Mouse (Mus musculus) liver, embryonic 15.5 days (tissue): ENCODE measurements at regions not wholly inside any gene's neighbourhood (a gene's known extent, or its start where the extent isn't known, plus 50 kb on each side); places are given as distances from the start of the nearest gene placed in this dataset.

Source experiments
- ATAC-seq: fragments of 200-750 bp; cut with Nextera tagmentation; 2 replicates; pipeline ENCODE4 v1.8.0; 2017; ENCODE audit warnings: moderate number of reproducible peaks, mild to moderate bottlenecking, moderate library complexity; ENCODE audit not compliant: insufficient read depth
- H3K27ac ChIP-seq: fragments of 300-500 bp; sonication (generic); replicated peaks from 2 replicates; pipeline ENCODE4 v1.5.1; 2015; ENCODE audit warnings: mild to moderate bottlenecking, inconsistent platforms
- H3K27me3 ChIP-seq: fragments of 300-500 bp; sonication (generic); 2 replicates; pipeline ENCODE4 v1.6.1; 2015; ENCODE audit warnings: mild to moderate bottlenecking, inconsistent platforms
- H3K36me3 ChIP-seq: fragments of 300-500 bp; sonication (generic); replicated peaks from 2 replicates; pipeline ENCODE4 v1.6.1; 2015; ENCODE audit warnings: moderate library complexity, mild to moderate bottlenecking, inconsistent platforms
- H3K4me1 ChIP-seq: fragments of 300-500 bp; sonication (generic); replicated peaks from 2 replicates; pipeline ENCODE4 v1.6.1; 2015; ENCODE audit warnings: inconsistent platforms
- H3K4me2 ChIP-seq: fragments of 300-500 bp; sonication (generic); 2 replicates; pipeline ENCODE4 v1.6.1; 2015; ENCODE audit warnings: moderate library complexity, mild to moderate bottlenecking, inconsistent platforms
- H3K4me3 ChIP-seq: fragments of 300-500 bp; sonication (generic); replicated peaks from 2 replicates; pipeline ENCODE4 v1.5.1; 2015; ENCODE audit warnings: mild to moderate bottlenecking, inconsistent platforms
- H3K9ac ChIP-seq: fragments of 300-500 bp; sonication (generic); 2 replicates; pipeline ENCODE4 v1.6.1; 2015; ENCODE audit warnings: moderate library complexity, mild to moderate bottlenecking, inconsistent platforms
- H3K9me3 ChIP-seq: fragments of 300-500 bp; sonication (generic); replicated peaks from 2 replicates; pipeline ENCODE4 v1.6.1; 2016; ENCODE audit warnings: inconsistent platforms
- WGBS: fragments of 180-500 bp; shearing (Covaris S2); methylation state at CpG from one replicate; pipeline ENCODE4 v1.1.7; 2015; ENCODE audit warnings: mixed read lengths; ENCODE audit not compliant: insufficient replicate concordance; 5-methylcytosine and 5-hydroxymethylcytosine counted together

GRCm38 (mm10) chr11:21010867-21011266 lies 80.2 kb upstream of the Peli1 start:
- ATAC-seq, result no peak
- no peak overlapping the region for H3K4me3 ChIP-seq
- 0 out of 2 replicates have a peak, but pooled peaks cover 4% of the 10 kb centered on the region for H3K27me3 ChIP-seq
- no peak overlapping the region for H3K9ac ChIP-seq
- H3K4me1 ChIP-seq, result no peaks in the 10 kb centered on the region
- no peaks in the 10 kb centered on the region for H3K9me3 ChIP-seq
- no peak overlapping the region for H3K4me2 ChIP-seq
- no peak overlapping the region for H3K27ac ChIP-seq
- no peaks in the 10 kb centered on the region for H3K36me3 ChIP-seq
- 69% methylated on average over 7 of the region's 7 CpGs for WGBS

- H3K4me3 ChIP-seq, result no peak overlapping the region
These were observed 76.8 kb upstream of the Peli1 start for GRCm38 (mm10) chr11:21014250-21014649.

GRCm38 (mm10) chr11:21015536-21015935 lies 75.6 kb upstream of the Peli1 start:
- Histone ChIP-seq H3K27ac (no peak overlapping the region), H3K36me3 (no peaks in the 10 kb centered on the region), H3K4me2 (no peak overlapping the region), H3K9ac (no peak overlapping the region), H3K27me3 (peaks cover 4% of the 10 kb centered on the region; the same call in 1 of the 2 replicates), H3K9me3 (no peaks in the 10 kb centered on the region), H3K4me3 (no peak overlapping the region), H3K4me1 (no peaks in the 10 kb centered on the region)
- no peak for ATAC-seq
- WGBS, result 57% methylated on average over 3 of the region's 3 CpGs

More at GRCm38 (mm10) chr11:21014250-21014649, 76.8 kb upstream of the Peli1 start:
- H3K9me3 ChIP-seq, result no peaks in the 10 kb centered on the region
- no peak for ATAC-seq
- H3K36me3 ChIP-seq, result no peaks in the 10 kb centered on the region
- H3K27ac ChIP-seq, result no peak overlapping the region
- 39% methylated on average over 3 of the region's 3 CpGs for WGBS
- H3K4me1 ChIP-seq, result no peaks in the 10 kb centered on the region
- H3K27me3 ChIP-seq, result peaks cover 4% of the 10 kb centered on the region; the same call in 1 of the 2 replicates
- H3K4me2 ChIP-seq, result no peak overlapping the region
- H3K9ac ChIP-seq, result no peak overlapping the region

GRCm38 (mm10) chr11:21016133-21016746 lies 74.9 kb upstream of the Peli1 start:
- no peaks in the 10 kb centered on the region for H3K36me3 ChIP-seq
- ATAC-seq, result no peak
- H3K27ac ChIP-seq, result no peak overlapping the region
- no peak overlapping the region for H3K4me3 ChIP-seq
- no peaks in the 10 kb centered on the region for H3K4me1 ChIP-seq
- H3K9ac ChIP-seq, result no peak overlapping the region
- H3K4me2 ChIP-seq, result no peak overlapping the region
- H3K9me3 ChIP-seq, result no peaks in the 10 kb centered on the region
- peaks cover 4% of the 10 kb centered on the region; the same call in 1 of the 2 replicates for H3K27me3 ChIP-seq
- WGBS, result 30% methylated on average over 4 of the region's 4 CpGs

- no peak for ATAC-seq
- Histone ChIP-seq H3K27me3 (peaks cover 4% of the 10 kb centered on the region; the same call in 1 of the 2 replicates), H3K4me2 (no peak overlapping the region), H3K9ac (no peak overlapping the region), H3K36me3 (no peaks in the 10 kb centered on the region), H3K27ac (no peak overlapping the region), H3K4me1 (no peaks in the 10 kb centered on the region), H3K9me3 (no peaks in the 10 kb centered on the region), H3K4me3 (no peak overlapping the region)
- WGBS, result 63% methylated on average over 6 of the region's 6 CpGs
These were observed 74.2 kb upstream of the Peli1 start for GRCm38 (mm10) chr11:21016791-21017329.

- Histone ChIP-seq H3K36me3 (no peaks in the 10 kb centered on the region), H3K27ac (no peak overlapping the region), H3K9me3 (no peaks in the 10 kb centered on the region), H3K27me3 (peaks cover 2% of the 10 kb centered on the region; the same call in 1 of the 2 replicates), H3K4me1 (no peaks in the 10 kb centered on the region), H3K9ac (no peak overlapping the region), H3K4me3 (no peak overlapping the region), H3K4me2 (no peak overlapping the region)
- WGBS, result 50% methylated on average over 2 of the region's 2 CpGs
- ATAC-seq, result no peak
These were observed 71.3 kb upstream of the Peli1 start for GRCm38 (mm10) chr11:21019829-21020228.

- Histone ChIP-seq H3K4me1 (no peaks in the 10 kb centered on the region), H3K36me3 (no peaks in the 10 kb centered on the region), H3K9me3 (no peaks in the 10 kb centered on the region), H3K27ac (no peak overlapping the region), H3K27me3 (no peaks in the 10 kb centered on the region; the same call in 1 of the 2 replicates), H3K4me2 (no peak overlapping the region), H3K9ac (no peak overlapping the region), H3K4me3 (no peak overlapping the region)
- no peak for ATAC-seq
- WGBS, result 67% methylated on average over 4 of the region's 4 CpGs
These were observed 67.0 kb upstream of the Peli1 start for GRCm38 (mm10) chr11:21024111-21024510.

GRCm38 (mm10) chr11:21024521-21024920 lies 66.6 kb upstream of the Peli1 start:
- Histone ChIP-seq H3K4me1 (no peaks in the 10 kb centered on the region), H3K9ac (no peak overlapping the region), H3K4me3 (no peak overlapping the region), H3K4me2 (no peak overlapping the region), H3K36me3 (no peaks in the 10 kb centered on the region), H3K27me3 (no peaks in the 10 kb centered on the region; the same call in 1 of the 2 replicates), H3K9me3 (no peaks in the 10 kb centered on the region), H3K27ac (no peak overlapping the region)
- WGBS, result 10% methylated on average over 2 of the region's 2 CpGs
- ATAC-seq, result no peak

- no peak overlapping the region for H3K9ac ChIP-seq
- no peak overlapping the region for H3K4me3 ChIP-seq
- 67% methylated on average over 4 of the region's 4 CpGs for WGBS
- ATAC-seq, result no peak
- H3K4me1 ChIP-seq, result no peaks in the 10 kb centered on the region
- no peaks in the 10 kb centered on the region for H3K36me3 ChIP-seq
- no peak overlapping the region for H3K27ac ChIP-seq
- no peaks in the 10 kb centered on the region for H3K27me3 ChIP-seq
- H3K4me2 ChIP-seq, result no peak overlapping the region
- no peaks in the 10 kb centered on the region for H3K9me3 ChIP-seq
These were observed 63.8 kb upstream of the Peli1 start for GRCm38 (mm10) chr11:21027299-21027698.

- no peaks in the 10 kb centered on the region for H3K9me3 ChIP-seq
- 76% methylated on average over 6 of the region's 6 CpGs for WGBS
- no peak for ATAC-seq
These were observed 60.7 kb upstream of the Peli1 start for GRCm38 (mm10) chr11:21030362-21030761.

GRCm38 (mm10) chr11:21031816-21032215 lies 59.3 kb upstream of the Peli1 start:
- Histone ChIP-seq H3K36me3 (no peaks in the 10 kb centered on the region), H3K4me2 (no peak overlapping the region), H3K4me3 (no peak overlapping the region), H3K27ac (no peak overlapping the region), H3K9ac (no peak overlapping the region), H3K4me1 (peaks cover 4% of the 10 kb centered on the region; the same call in 1 of the 2 replicates), H3K9me3 (no peaks in the 10 kb centered on the region), H3K27me3 (no peaks in the 10 kb centered on the region)
- WGBS, result 58% methylated on average over 2 of the region's 2 CpGs
- no peak for ATAC-seq

More at GRCm38 (mm10) chr11:21030362-21030761, 60.7 kb upstream of the Peli1 start:
- H3K4me3 ChIP-seq, result no peak overlapping the region
- no peaks in the 10 kb centered on the region for H3K36me3 ChIP-seq
- no peaks in the 10 kb centered on the region for H3K27me3 ChIP-seq
- peaks cover 4% of the 10 kb centered on the region; the same call in 1 of the 2 replicates for H3K4me1 ChIP-seq
- no peak overlapping the region for H3K27ac ChIP-seq
- no peak overlapping the region for H3K9ac ChIP-seq
- no peak overlapping the region for H3K4me2 ChIP-seq
